Mouse (Mus musculus) myocyte (in vitro differentiated cells): ENCODE measurements around the gene Gdpd5.

Source experiments
- E2F4 ChIP-seq: IDR thresholded peaks from one replicate; pipeline ENCODE4 v1.6.1; 2011; ENCODE audit warnings: mild to moderate bottlenecking, control low read depth, moderate library complexity; ENCODE audit not compliant: insufficient read depth
- MYOD1 ChIP-seq, 3 experiments: IDR thresholded peaks; one replicate each; pipeline ENCODE4 v1.6.1; 2011; ENCODE audit warnings: control low read depth in 2 of 3, low read depth in 2 of 3, mild to moderate bottlenecking in 2 of 3, moderate library complexity in 1 of 3; ENCODE audit not compliant: insufficient read length in 2 of 3, control insufficient read depth in 1 of 3
- POLR2A ChIP-seq: IDR thresholded peaks from one replicate; pipeline ENCODE4 v1.6.1; 2011; ENCODE audit warnings: low read depth, mild to moderate bottlenecking, control low read depth, moderate library complexity; ENCODE audit not compliant: insufficient read length
- TCF12 ChIP-seq: IDR thresholded peaks from one replicate; pipeline ENCODE4 v1.6.1; 2011; ENCODE audit warnings: mild to moderate bottlenecking, control low read depth; ENCODE audit not compliant: poor library complexity, insufficient read depth, severe bottlenecking
- TCF3 ChIP-seq: IDR thresholded peaks from one replicate; pipeline ENCODE4 v1.6.1; 2011; ENCODE audit warnings: low read depth, control low read depth; ENCODE audit not compliant: insufficient read length
- USF1 ChIP-seq: IDR thresholded peaks from one replicate; pipeline ENCODE4 v1.6.1; 2011; ENCODE audit warnings: low read depth, mild to moderate bottlenecking, control low read depth, moderate library complexity

GRCm38 (mm10) chr7:99483924-99484319, 102.7 kb downstream of the Gdpd5 start:
- TF ChIP-seq POLR2A (no peak), USF1 (no peak), E2F4 (no peak), TCF3 (no peak), MYOD1 (IDR thresholded peaks at IDR 0.05; ENCODE audit: control insufficient read depth in 1 of 3, insufficient read length in 2 of 3, low read depth in 2 of 3) (no peak), TCF12 (no peak)
